Mouse (Mus musculus): ENCODE data around the gene Dhx30.

- TF ChIP-seq CTCF (IDR thresholded peaks at IDR 0.05; ENCODE audit: low read depth) (no peak), EP300 (IDR thresholded peaks at IDR 0.05; ENCODE audit: low read depth) (no peak)
Observed at GRCm38 (mm10) chr9:110071011-110071410, 46.6 kb downstream of the Dhx30 start.
